Mouse (Mus musculus) heart, embryonic 10.5 days (tissue): ENCODE data around the gene Zbtb3. TPM values are rescaled to one million over a fixed set of nuclear protein-coding genes. Genes with fewer than 3 reads are reported as not detected.
A peak's percentile ranks its signal among the peaks of the same experiment; 100 is the strongest.

Experiments used
- DNase-seq: peaks from one replicate; pipeline ENCODE4 v3.0.0-alpha.2; 2017; ENCODE audit warnings: low spot score
- H3K27ac ChIP-seq: fragments of 300-500 bp; sonication (generic); 2 replicates; pipeline ENCODE4 v1.5.1; 2016; ENCODE audit warnings: mild to moderate bottlenecking
- H3K27me3 ChIP-seq: fragments of 300-500 bp; sonication (generic); 2 replicates; pipeline ENCODE4 v1.6.1; 2016; ENCODE audit warnings: mild to moderate bottlenecking; ENCODE audit not compliant: poor library complexity, insufficient read depth, severe bottlenecking
- H3K36me3 ChIP-seq: fragments of 300-500 bp; sonication (generic); 2 replicates; pipeline ENCODE4 v1.6.1; 2016; ENCODE audit warnings: mild to moderate bottlenecking, moderate library complexity
- H3K4me1 ChIP-seq: fragments of 300-500 bp; sonication (generic); 2 replicates; pipeline ENCODE4 v1.6.1; 2016; ENCODE audit warnings: mild to moderate bottlenecking
- H3K4me3 ChIP-seq: fragments of 300-500 bp; sonication (generic); 2 replicates; pipeline ENCODE4 v1.5.1; 2016; ENCODE audit warnings: mild to moderate bottlenecking, moderate library complexity
- H3K9me3 ChIP-seq: fragments of 300-500 bp; sonication (generic); 2 replicates; pipeline ENCODE4 v1.6.1; 2016; ENCODE audit warnings: mild to moderate bottlenecking, moderate library complexity
- WGBS: fragments of 180-500 bp; shearing (Covaris S2); methylation state at CpG from one replicate; pipeline ENCODE4 v1.1.7; 2016; 5-methylcytosine and 5-hydroxymethylcytosine counted together
- polyA plus RNA-seq: library from polyadenylated mRNA; unstranded; fragments of >200 nt; fragmentation: Nextera tagmentation; extraction: Ambion mirVana; gene quantifications from 2 replicates; pipeline ENCODE4 v1.2.1, GENCODE M21; 2016

Zbtb3 gene
- polyA plus RNA-seq, 1 experiment from 2014 or later: 5.9 TPM

GRCm38 (mm10) chr19:8774086-8774835 is 28.1 kb upstream of the Zbtb3 start, which contains the start of gene Tmem179b:
TSS of gene Tmem179b (minus strand) at chr19:8774467.
- Histone ChIP-seq H3K27ac (peak within 1 kb of the TSS; percentile 96), H3K27me3 (no peaks in the 10 kb centered on the region), H3K4me1 (peaks cover 35% of the 10 kb centered on the region), H3K36me3 (peaks cover 45% of the 10 kb centered on the region), H3K9me3 (no peaks in the 10 kb centered on the region), H3K4me3 (peak within 1 kb of the TSS; percentile 88)
- WGBS: under 1% methylated on average over 68 of the region's 68 CpGs
- peak; percentile 98 for DNase-seq

GRCm38 (mm10) chr19:8774951-8775421 is 27.4 kb upstream of the Zbtb3 start:
- peak overlapping the region; percentile 88 for H3K4me3 ChIP-seq
- H3K4me1 ChIP-seq: peaks cover 35% of the 10 kb centered on the region
- H3K27ac ChIP-seq: peak overlapping the region; percentile 96
- 5% methylated on average over 20 of the region's 20 CpGs for WGBS
- H3K9me3 ChIP-seq: no peaks in the 10 kb centered on the region
- no peak for DNase-seq
- H3K36me3 ChIP-seq: peaks cover 44% of the 10 kb centered on the region
- H3K27me3 ChIP-seq: no peaks in the 10 kb centered on the region

- Histone ChIP-seq H3K27me3 (no peaks in the 10 kb centered on the region), H3K4me1 (peaks cover 11% of the 10 kb centered on the region; the same call in 1 of the 2 replicates), H3K36me3 (peaks cover 35% of the 10 kb centered on the region), H3K27ac (peak within 1 kb of the TSS; percentile 92), H3K4me3 (peak within 1 kb of the TSS; percentile 83), H3K9me3 (no peaks in the 10 kb centered on the region)
- WGBS: 1% methylated on average over 32 of the region's 32 CpGs
- DNase-seq: peak; percentile 98
Observed at GRCm38 (mm10) chr19:8786008-8786781, 16.2 kb upstream of the Zbtb3 start, which contains the start of gene Taf6l. TSS of gene Taf6l (minus strand) at chr19:8786417.

GRCm38 (mm10) chr19:8788521-8788920 is 13.8 kb upstream of the Zbtb3 start:
- H3K36me3 ChIP-seq: peaks cover 26% of the 10 kb centered on the region
- H3K4me1 ChIP-seq: peaks cover 11% of the 10 kb centered on the region; the same call in 1 of the 2 replicates
- no peaks in the 10 kb centered on the region for H3K9me3 ChIP-seq
- 27% methylated on average over 3 of the region's 3 CpGs for WGBS
- no peaks in the 10 kb centered on the region for H3K27me3 ChIP-seq
- no peak overlapping the region for H3K4me3 ChIP-seq
- H3K27ac ChIP-seq: no peak overlapping the region
- DNase-seq: no peak

- Histone ChIP-seq H3K36me3 (peaks cover 27% of the 10 kb centered on the region), H3K27me3 (no peaks in the 10 kb centered on the region), H3K4me3 (no peak overlapping the region), H3K4me1 (peaks cover 11% of the 10 kb centered on the region; the same call in 1 of the 2 replicates), H3K9me3 (no peaks in the 10 kb centered on the region), H3K27ac (no peak overlapping the region)
- 67% methylated on average over 1 of the region's 1 CpGs for WGBS
- DNase-seq: no peak
Observed at GRCm38 (mm10) chr19:8789171-8789570, 13.2 kb upstream of the Zbtb3 start.

- H3K27me3 ChIP-seq: no peaks in the 10 kb centered on the region
- no peak overlapping the region for H3K4me3 ChIP-seq
- WGBS: 82% methylated on average over 7 of the region's 7 CpGs
- peaks cover 9% of the 10 kb centered on the region; the same call in 1 of the 2 replicates for H3K4me1 ChIP-seq
- DNase-seq: no peak
- no peak overlapping the region for H3K27ac ChIP-seq
- peaks cover 34% of the 10 kb centered on the region for H3K36me3 ChIP-seq
- H3K9me3 ChIP-seq: no peaks in the 10 kb centered on the region
Observed at GRCm38 (mm10) chr19:8790171-8790570, 12.2 kb upstream of the Zbtb3 start.

GRCm38 (mm10) chr19:8798264-8798946 is 4.0 kb upstream of the Zbtb3 start, which contains the start of gene Polr2g:
TSS of gene Polr2g (minus strand) at chr19:8798577.
- peak; percentile 95 for DNase-seq
- Histone ChIP-seq H3K36me3 (peaks cover 28% of the 10 kb centered on the region), H3K4me3 (peak within 1 kb of the TSS; percentile 71), H3K9me3 (no peaks in the 10 kb centered on the region), H3K27ac (peak within 1 kb of the TSS; percentile 86), H3K27me3 (no peaks in the 10 kb centered on the region), H3K4me1 (peaks cover 19% of the 10 kb centered on the region)
- WGBS: 2% methylated on average over 25 of the region's 25 CpGs

GRCm38 (mm10) chr19:8798947-8799315 is 3.4 kb upstream of the Zbtb3 start:
- H3K27me3 ChIP-seq: no peaks in the 10 kb centered on the region
- H3K4me3 ChIP-seq: no peak overlapping the region
- no peak overlapping the region; the same call in 1 of the 2 replicates for H3K27ac ChIP-seq
- no peaks in the 10 kb centered on the region for H3K9me3 ChIP-seq
- no peak for DNase-seq
- H3K4me1 ChIP-seq: peaks cover 21% of the 10 kb centered on the region
- H3K36me3 ChIP-seq: peaks cover 25% of the 10 kb centered on the region

GRCm38 (mm10) chr19:8803204-8803780 is 937 bp downstream of the Zbtb3 start:
- Histone ChIP-seq H3K27me3 (no peaks in the 10 kb centered on the region), H3K9me3 (no peaks in the 10 kb centered on the region), H3K27ac (peak overlapping the region; percentile 86), H3K36me3 (peaks cover 40% of the 10 kb centered on the region), H3K4me1 (peaks cover 14% of the 10 kb centered on the region), H3K4me3 (peak overlapping the region; percentile 64)
- 92% methylated on average over 9 of the region's 9 CpGs for WGBS
- DNase-seq: no peak

GRCm38 (mm10) chr19:8803879-8804660 is 1.7 kb downstream of the Zbtb3 start:
- WGBS: 86% methylated on average over 11 of the region's 11 CpGs
- peaks cover 47% of the 10 kb centered on the region for H3K36me3 ChIP-seq
- H3K27me3 ChIP-seq: no peaks in the 10 kb centered on the region

GRCm38 (mm10) chr19:8806810-8807209 is 4.5 kb downstream of the Zbtb3 start:
- peaks cover 11% of the 10 kb centered on the region for H3K4me1 ChIP-seq
- H3K4me3 ChIP-seq: no peak overlapping the region
- H3K9me3 ChIP-seq: no peaks in the 10 kb centered on the region
- no peaks in the 10 kb centered on the region for H3K27me3 ChIP-seq
- 91% methylated on average over 5 of the region's 5 CpGs for WGBS
- no peak for DNase-seq
- no peak overlapping the region for H3K27ac ChIP-seq
- peaks cover 71% of the 10 kb centered on the region for H3K36me3 ChIP-seq

More at GRCm38 (mm10) chr19:8803879-8804660, 1.7 kb downstream of the Zbtb3 start:
- H3K4me3 ChIP-seq: no peak overlapping the region
- no peaks in the 10 kb centered on the region for H3K9me3 ChIP-seq
- no peak overlapping the region for H3K27ac ChIP-seq
- peaks cover 14% of the 10 kb centered on the region for H3K4me1 ChIP-seq
- DNase-seq: no peak

- Histone ChIP-seq H3K36me3 (peaks cover 56% of the 10 kb centered on the region), H3K27ac (no peak overlapping the region), H3K27me3 (no peaks in the 10 kb centered on the region), H3K4me1 (peaks cover 17% of the 10 kb centered on the region), H3K4me3 (no peak overlapping the region), H3K9me3 (no peaks in the 10 kb centered on the region)
- 85% methylated on average over 11 of the region's 11 CpGs for WGBS
- no peak for DNase-seq
Observed at GRCm38 (mm10) chr19:8815812-8816211, 13.5 kb downstream of the Zbtb3 start.
